8 mouse cellular contexts compared by ENCODE assay signal in the genomic region with DNA sequence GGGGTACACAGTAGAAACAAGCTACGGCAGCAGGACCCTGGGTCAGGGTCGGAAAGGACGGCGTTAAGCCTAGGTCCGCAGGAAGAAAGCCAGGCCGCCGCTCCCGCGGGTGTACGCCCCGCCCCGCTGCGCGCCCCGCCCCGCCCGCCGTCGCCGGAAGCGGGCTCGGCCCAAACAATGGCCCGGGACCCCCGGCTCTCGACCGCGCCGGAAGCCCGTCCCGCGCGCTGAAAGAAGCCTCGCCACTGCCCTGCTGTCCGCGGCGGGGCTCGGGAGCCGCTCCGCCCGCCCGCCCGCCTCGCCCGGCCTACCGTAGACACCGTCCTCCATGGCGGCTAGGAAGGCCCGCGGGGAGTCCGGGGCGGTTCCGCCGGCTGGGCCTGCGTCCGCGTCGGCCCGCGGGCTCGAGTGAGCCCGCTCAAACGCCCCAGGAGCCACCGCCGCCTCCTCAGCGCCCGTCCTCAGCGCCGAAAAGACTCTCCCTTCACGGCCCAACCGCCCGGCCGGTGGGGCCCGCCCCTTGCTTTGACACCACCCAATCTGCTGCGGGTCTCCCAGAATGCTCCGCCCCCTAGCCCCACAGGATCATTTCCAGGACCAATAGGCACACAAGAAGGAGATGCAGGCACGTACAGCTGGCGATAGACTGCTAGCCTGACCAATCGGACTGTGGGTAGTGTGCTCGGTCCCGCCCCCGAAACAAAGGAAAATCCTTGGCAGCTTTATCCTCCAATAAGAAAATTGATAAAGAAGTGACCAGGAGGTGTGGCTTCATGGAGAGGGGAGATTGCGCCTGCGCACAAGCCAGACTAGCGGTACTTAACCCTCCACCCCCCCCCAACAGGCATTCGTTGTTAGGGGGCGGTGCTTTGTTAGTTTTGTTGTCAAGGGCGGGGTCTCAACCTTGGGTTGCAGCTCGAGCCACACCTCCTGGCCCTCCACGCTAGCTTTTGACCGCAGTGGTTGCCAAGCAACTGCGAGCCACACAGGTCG. TPM values are rescaled to one million over a fixed set of nuclear protein-coding genes. Genes with fewer than 3 reads are reported as not detected.
A peak's percentile ranks its signal among the peaks of the same experiment; 100 is the strongest.
DNase-seq lines count a peak whose midpoint lies in the region; ATAC-seq and TF ChIP-seq lines count a peak whose summit lies in the region.

A gene (minus strand): TSS at position 795 of the 993 bp plus-strand sequence.

- H3K4me1 ChIP-seq in hindbrain, postnatal 0 days (ENCODE audit: insufficient read depth, low read length): peaks cover 24% of the 10 kb centered on the region

- TF ChIP-seq CTCF in gastrocnemius, adult 2 months (IDR thresholded peaks at IDR 0.05): no peak
- no peak for TF ChIP-seq CTCF in hindbrain, postnatal 0 days (IDR thresholded peaks at IDR 0.05; ENCODE audit: low read depth)
- no peak; the same call in 1 of the 2 replicates for TF ChIP-seq CTCF in left cerebral cortex, adult 2 months (IDR thresholded peaks at IDR 0.05)

- WGBS in hindbrain, postnatal 0 days: 3% methylated on average over 75 of the region's 92 CpGs

- peak; percentile 98 for ATAC-seq in common myeloid progenitor, adult 5-6 weeks (replicated peaks; ENCODE audit: low read depth, poor library complexity, severe bottlenecking)
- peak; percentile 98 for ATAC-seq in hindbrain, postnatal 0 days
- ATAC-seq in megakaryocyte, adult 5-6 weeks (ENCODE audit: poor library complexity, severe bottlenecking): peak; percentile 95

- intact Hi-C loops in gastrocnemius, adult 2 months (cut with DNase I): no loop called here
- intact Hi-C loops in left cerebral cortex, adult 2 months (cut with DNase I): no loop called here

- H3K36me3 ChIP-seq in hindbrain, postnatal 0 days (ENCODE audit: insufficient read depth, low read length): peaks cover 35% of the 10 kb centered on the region

- peak; percentile 100 for DNase-seq in ZHBTc4 (ENCODE audit: low read depth, low spot score)
- DNase-seq in gastrocnemius, adult 2 months: peak; percentile 99
- peak; percentile 100 for DNase-seq in hindbrain, postnatal 0 days (ENCODE audit: low spot score)
- peak; percentile 97 to 99 for DNase-seq in left cerebral cortex, adult 2 months (ENCODE audit: extremely low spot score in 1 of 2, low spot score in 2 of 2)
- peak; percentile 98 to 100 for DNase-seq in right cerebral cortex, adult 2 months (ENCODE audit: low spot score in 2 of 2)
- DNase-seq in urinary bladder, postnatal 14 days (ENCODE audit: low spot score): peak; percentile 99

- H3K4me2 ChIP-seq in hindbrain, postnatal 0 days (ENCODE audit: low read depth, low read length): peak within 1 kb of the TSS; percentile 93

- H3K4me3 ChIP-seq in gastrocnemius, adult 2 months: peak within 1 kb of the TSS; percentile 96
- peak within 1 kb of the TSS; percentile 72 for H3K4me3 ChIP-seq in hindbrain, postnatal 0 days (ENCODE audit: low read length)
- H3K4me3 ChIP-seq in left cerebral cortex, adult 2 months: peak within 1 kb of the TSS; percentile 91

- no peaks in the 10 kb centered on the region for H3K9me3 ChIP-seq in hindbrain, postnatal 0 days (ENCODE audit: low read length)

- peak within 1 kb of the TSS; percentile 96 for H3K9ac ChIP-seq in hindbrain, postnatal 0 days (replicated peaks; ENCODE audit: low read length)

- H3K27me3 ChIP-seq in hindbrain, postnatal 0 days (ENCODE audit: insufficient read depth, low read length): no peaks in the 10 kb centered on the region

- H3K27ac ChIP-seq in gastrocnemius, adult 2 months: peak within 1 kb of the TSS; percentile 98
- peak within 1 kb of the TSS; percentile 99 for H3K27ac ChIP-seq in hindbrain, postnatal 0 days
- peak within 1 kb of the TSS; percentile 97 for H3K27ac ChIP-seq in left cerebral cortex, adult 2 months

RNA-seq across cellular contexts. Expression of the gene that starts here (rescaled TPM):
- 29.2 and 43.8 TPM in 2 replicates for total RNA-seq in common myeloid progenitor, adult 5-6 weeks (2017)
- 10 to 100 TPM; 29.6 to 33.2 TPM for total RNA-seq in gastrocnemius, adult 2 months (2021)
- 176 and 221 TPM in 2 replicates for total RNA-seq in hindbrain, postnatal 0 days (2014; rRNA removed)
- polyA plus RNA-seq in hindbrain, postnatal 0 days (2015; fragmentation: Nextera tagmentation; extraction: Ambion mirVana): 209 and 216 TPM in 2 replicates
- 100 to 1,000 TPM; 172 to 185 TPM for total RNA-seq in left cerebral cortex, adult 2 months (2021)
- 23.9 and 28.1 TPM in 2 replicates for total RNA-seq in megakaryocyte, adult 5-6 weeks (2015)
- 41.4 and 44.2 TPM in 2 replicates for total RNA-seq in megakaryocyte, adult 5-6 weeks (2017)

Comparison
In these comparisons a context has a peak if more than half of its experiments do, and no peak if none do; other contexts are left out.
1. Peak in every context shown above with its lines: DNase-seq, ATAC-seq, H3K4me3 ChIP-seq and H3K27ac ChIP-seq.